Mouse (Mus musculus) heart, adult 2 months (tissue): ENCODE measurements around the gene Plekhd1. TPM values are rescaled to one million over a fixed set of nuclear protein-coding genes. Genes with fewer than 3 reads are reported as not detected.

Source experiments
- DNase-seq, 2 experiments: peaks; one replicate each; pipeline ENCODE4 v3.0.0; 2021
- H3K27ac ChIP-seq: fragments of 200-600 bp; 2 replicates; pipeline ENCODE4 v1.8.1; 2022
- H3K27me3 ChIP-seq: fragments of 200-500 bp; 2 replicates; pipeline ENCODE4 v1.6.1; 2012; ENCODE audit warnings: mild to moderate bottlenecking, low read length, inconsistent platforms, mixed read lengths; ENCODE audit not compliant: control insufficient read depth, insufficient read depth
- H3K36me3 ChIP-seq: fragments of 200-500 bp; 2 replicates; pipeline ENCODE4 v1.6.1; 2012; ENCODE audit warnings: low read length, inconsistent platforms; ENCODE audit not compliant: control insufficient read depth, insufficient read depth
- H3K4me1 ChIP-seq: fragments of 200-500 bp; 2 replicates; pipeline ENCODE4 v1.6.1; 2011; ENCODE audit warnings: low read length; ENCODE audit not compliant: control insufficient read depth, insufficient read depth
- H3K4me3 ChIP-seq: fragments of 200-600 bp; 2 replicates; pipeline ENCODE4 v1.8.1; 2022
- H3K79me2 ChIP-seq: fragments of 200-500 bp; replicated peaks from 2 replicates; pipeline ENCODE4 v1.6.1; 2012; ENCODE audit warnings: mild to moderate bottlenecking, inconsistent platforms, low read length, moderate library complexity, mixed read lengths; ENCODE audit not compliant: control insufficient read depth, insufficient read depth
- H3K9ac ChIP-seq: fragments of 200-500 bp; 2 replicates; pipeline ENCODE4 v1.6.1; 2012; ENCODE audit warnings: low read depth, mild to moderate bottlenecking, control low read depth, inconsistent platforms, low read length, mixed read lengths
- CTCF ChIP-seq: fragments of 200-600 bp; IDR thresholded peaks from 2 replicates; pipeline ENCODE4 v1.8.1; 2022; ENCODE audit warnings: antibody characterized with exemption, mild to moderate bottlenecking, moderate library complexity
- EP300 ChIP-seq: fragments of 200-500 bp; IDR thresholded peaks from 2 replicates; pipeline ENCODE4 v1.6.1; 2011; ENCODE audit warnings: low read depth, low read length, control low read depth; ENCODE audit not compliant: insufficient read depth
- POLR2A ChIP-seq: fragments of 200-500 bp; IDR thresholded peaks from 2 replicates; pipeline ENCODE4 v1.6.1; 2011; ENCODE audit warnings: mild to moderate bottlenecking, low read depth, low read length, control low read depth; ENCODE audit not compliant: insufficient read depth
- WGBS: fragments of 180-500 bp; shearing (Covaris S2); methylation state at CpG from one replicate; pipeline ENCODE4 v1.1.7; 2018; 5-methylcytosine and 5-hydroxymethylcytosine counted together
- intact Hi-C: fragments of 180-260 bp; cut with DNase I; formaldehyde crosslinking; loops from one replicate; pipeline ENCODE4 v1.15.1; 2025
- polyA plus RNA-seq: library from polyadenylated mRNA; depleted of rRNA; stranded (reverse); fragments of >200 nt; gene quantifications from 2 replicates; pipeline ENCODE4 v1.2.3, GENCODE M21; 2012
- total RNA-seq, 2 experiments: library from RNA; stranded (reverse); gene quantifications; 2 replicates each; pipeline ENCODE4 v1.2.3; 2021

Plekhd1 gene
- total and polyA plus RNA-seq, 3 experiments = 0.27 TPM; not detected in 2

- 49% methylated on average over 11 of the region's 11 CpGs for WGBS
- H3K9ac ChIP-seq = no peak overlapping the region
- H3K36me3 ChIP-seq = no peaks in the 10 kb centered on the region
- TF ChIP-seq CTCF = no peak
- TF ChIP-seq EP300 = no peak
- no peak for TF ChIP-seq POLR2A
- DNase-seq = no peak
- intact Hi-C loops = no loop called here
- H3K4me1 ChIP-seq = no peaks in the 10 kb centered on the region
- no peaks in the 10 kb centered on the region for H3K27me3 ChIP-seq
- H3K4me3 ChIP-seq = no peak overlapping the region
- no peak overlapping the region for H3K27ac ChIP-seq
- no peaks in the 10 kb centered on the region for H3K79me2 ChIP-seq
Measured at GRCm38 (mm10) chr12:80706208-80706914, 14.0 kb downstream of the Plekhd1 start.

DNA sequence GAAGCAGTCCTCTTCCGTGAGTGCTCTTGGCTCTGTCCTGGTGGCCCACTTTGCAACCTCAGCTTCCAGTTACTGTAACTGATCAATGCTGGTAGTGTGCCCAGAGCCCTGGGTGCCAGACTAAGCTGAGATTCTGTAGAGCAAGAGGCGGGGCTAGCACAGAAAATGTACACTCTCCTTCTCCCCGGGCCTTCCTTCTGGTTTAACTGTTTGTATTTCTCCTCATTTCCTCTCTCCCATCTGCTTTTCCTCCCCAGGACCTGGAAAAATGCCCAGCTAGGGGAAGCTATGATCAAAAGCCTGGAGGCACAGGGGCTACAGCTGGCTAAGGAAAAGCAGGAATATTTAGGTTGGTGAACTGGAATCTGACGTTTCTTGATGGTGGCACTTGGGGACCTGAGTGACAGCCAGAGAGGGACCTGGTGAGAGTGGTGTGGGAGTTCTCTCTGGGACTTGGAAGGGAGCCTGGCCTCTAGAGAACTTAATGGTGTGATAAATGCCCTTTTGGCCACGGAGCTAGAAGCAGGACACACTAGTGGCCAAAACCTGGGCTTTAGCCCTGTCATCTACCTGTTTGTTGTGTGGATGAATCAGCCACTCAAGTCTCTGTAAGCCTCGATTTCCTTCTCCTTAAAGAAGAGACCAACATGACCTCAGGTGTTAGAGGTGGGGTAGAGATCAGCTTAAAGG, 14.7 kb downstream of the Plekhd1 start:
- intact Hi-C loops = no loop called here
- no peaks in the 10 kb centered on the region for H3K36me3 ChIP-seq
- TF ChIP-seq EP300 = no peak
- TF ChIP-seq CTCF = no peak
- no peak for TF ChIP-seq POLR2A
- no peaks in the 10 kb centered on the region for H3K79me2 ChIP-seq
- peak in 1 of 2 experiments; percentile 11 for DNase-seq
- no peak overlapping the region for H3K27ac ChIP-seq
- H3K4me1 ChIP-seq = no peaks in the 10 kb centered on the region
- WGBS = 30% methylated on average over 6 of the region's 6 CpGs
- no peaks in the 10 kb centered on the region for H3K27me3 ChIP-seq
- no peak overlapping the region for H3K4me3 ChIP-seq
- no peak overlapping the region for H3K9ac ChIP-seq

DNA sequence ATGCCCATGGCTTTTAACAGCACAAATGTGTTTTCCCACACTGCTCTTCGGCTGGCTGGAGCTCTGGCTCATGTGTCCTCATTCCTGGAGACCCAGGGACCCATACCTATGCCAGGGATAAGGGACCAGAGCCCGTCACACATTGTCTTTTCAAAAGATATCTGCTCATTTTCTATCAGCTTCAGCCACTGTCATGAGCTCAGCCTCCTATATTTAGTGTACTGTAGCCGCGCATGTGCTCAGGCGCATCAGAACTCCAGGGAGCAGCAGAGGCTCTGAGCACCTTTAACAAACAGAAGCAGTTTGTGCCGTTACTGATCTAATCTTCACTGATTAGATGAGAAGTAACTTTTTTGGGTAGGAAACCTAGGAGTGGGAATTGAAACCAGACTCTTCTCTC, 23.5 kb downstream of the Plekhd1 start:
- TF ChIP-seq CTCF (no peak), POLR2A (no peak), EP300 (no peak)
- intact Hi-C loops = no loop called here
- H3K4me1 ChIP-seq = no peaks in the 10 kb centered on the region
- H3K36me3 ChIP-seq = no peaks in the 10 kb centered on the region
- no peaks in the 10 kb centered on the region for H3K27me3 ChIP-seq
- H3K79me2 ChIP-seq = no peaks in the 10 kb centered on the region
- no peak overlapping the region for H3K4me3 ChIP-seq
- DNase-seq = no peak
- H3K27ac ChIP-seq = no peak overlapping the region
- WGBS = 39% methylated on average over 6 of the region's 6 CpGs
- H3K9ac ChIP-seq = no peak overlapping the region

DNA sequence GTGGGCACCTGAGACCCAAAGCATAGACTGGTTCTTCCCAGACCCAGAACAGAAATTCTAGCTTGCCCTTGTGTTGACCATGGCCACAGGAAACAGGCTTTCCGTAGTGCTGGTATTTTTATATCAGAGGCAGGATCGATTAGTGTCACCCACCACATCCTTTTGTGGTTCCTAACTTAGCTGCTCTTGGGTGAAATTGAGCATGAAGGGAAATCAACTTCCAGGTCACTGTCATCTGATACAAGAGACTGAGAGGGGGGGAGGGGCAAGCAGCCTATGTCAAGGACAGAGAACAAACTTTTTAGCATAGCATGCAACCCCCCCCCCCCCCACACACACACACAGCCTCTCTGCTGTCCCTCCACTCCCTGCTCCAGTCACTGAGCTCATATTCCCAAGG, 26.8 kb downstream of the Plekhd1 start:
- Histone ChIP-seq H3K9ac (no peak overlapping the region), H3K27me3 (no peaks in the 10 kb centered on the region), H3K27ac (no peak overlapping the region), H3K36me3 (no peaks in the 10 kb centered on the region), H3K4me3 (no peak overlapping the region), H3K79me2 (no peaks in the 10 kb centered on the region), H3K4me1 (no peaks in the 10 kb centered on the region)
- intact Hi-C loops = no loop called here
- no peak for DNase-seq
- no peak for TF ChIP-seq EP300
- TF ChIP-seq POLR2A = no peak
- TF ChIP-seq CTCF = no peak
- WGBS = 37% methylated on average over 2 of the region's 2 CpGs

- H3K27me3 ChIP-seq = no peaks in the 10 kb centered on the region
- H3K79me2 ChIP-seq = no peaks in the 10 kb centered on the region
- H3K9ac ChIP-seq = no peak overlapping the region
- TF ChIP-seq CTCF = no peak
- no peak for TF ChIP-seq EP300
- no peak for TF ChIP-seq POLR2A
- H3K36me3 ChIP-seq = no peaks in the 10 kb centered on the region
- no peak overlapping the region for H3K4me3 ChIP-seq
- no peaks in the 10 kb centered on the region for H3K4me1 ChIP-seq
- no peak overlapping the region for H3K27ac ChIP-seq
- DNase-seq = no peak
- WGBS = 83% methylated on average over 12 of the region's 12 CpGs
- intact Hi-C loops = loop anchor here (10.0 kb wide), 1 partner anchor 326 kb away; no protein-coding TSS in a partner anchor
Measured at GRCm38 (mm10) chr12:80720507-80720906, 28.1 kb downstream of the Plekhd1 start.

- no peaks in the 10 kb centered on the region for H3K27me3 ChIP-seq
- intact Hi-C loops = loop anchor here (10.0 kb wide), 1 partner anchor 327 kb away; no protein-coding TSS in a partner anchor
- no peaks in the 10 kb centered on the region for H3K4me1 ChIP-seq
- WGBS = 83% methylated on average over 15 of the region's 15 CpGs
- no peak overlapping the region for H3K9ac ChIP-seq
- TF ChIP-seq POLR2A (no peak), EP300 (no peak), CTCF (no peak)
- H3K79me2 ChIP-seq = no peaks in the 10 kb centered on the region
- no peak overlapping the region for H3K27ac ChIP-seq
- H3K36me3 ChIP-seq = no peaks in the 10 kb centered on the region
- no peak overlapping the region for H3K4me3 ChIP-seq
- DNase-seq = no peak
Measured at GRCm38 (mm10) chr12:80721458-80721857, 29.1 kb downstream of the Plekhd1 start.
